ENCODE assay signal across 20 mouse cellular contexts in the genomic region with DNA sequence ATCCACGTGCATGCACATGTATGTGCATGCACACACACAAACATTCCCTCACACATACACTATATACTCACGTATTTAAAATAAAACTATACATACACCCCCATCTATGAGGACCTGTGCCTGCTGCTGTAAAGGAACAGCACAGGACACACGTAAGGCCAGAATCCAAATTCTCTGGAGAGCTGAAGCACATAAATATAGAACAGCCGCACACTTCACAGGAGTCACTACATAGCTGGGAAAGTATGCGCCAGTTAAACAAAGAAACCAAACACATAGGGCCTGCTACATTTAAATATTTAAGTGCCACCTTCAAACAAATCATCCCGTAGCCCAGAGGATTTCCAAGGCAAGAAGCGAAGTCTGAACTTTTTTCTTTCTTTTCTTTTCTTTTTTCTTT.
DNase-seq lines count a peak whose midpoint lies in the region; ATAC-seq and TF ChIP-seq lines count a peak whose summit lies in the region.
"Had no signal": no experiment of that assay in that cellular context is flagged by ENCODE, and none has a peak within 500 bp of the region (broad histone marks: within the 10 kb centered on the region; RNA-seq: fewer than 3 reads in every experiment).

No protein-coding gene starts in this region.

- no peak for TF ChIP-seq CTCF in brain, embryonic 14.5 days (IDR thresholded peaks at IDR 0.05; ENCODE audit: borderline replicate concordance, extremely low read depth, insufficient read depth, insufficient read length)
- no peak for TF ChIP-seq CTCF in small intestine, adult 2 months (IDR thresholded peaks at IDR 0.05; ENCODE audit: extremely low read depth, insufficient read length, insufficient replicate concordance, low read depth, low read length)

- no peaks in the 10 kb centered on the region for H3K9me3 ChIP-seq in heart, embryonic 11.5 days (replicated peaks; ENCODE audit: control insufficient read depth, low read length)
- H3K9me3 ChIP-seq: forebrain, embryonic 15.5 days; G1E; hindbrain, embryonic 10.5 days; limb, embryonic 10.5 days; midbrain, embryonic 15.5 days had no signal

- H3K4me3 ChIP-seq in heart, embryonic 11.5 days (ENCODE audit: low read depth, low read length): no peak overlapping the region
- no peak overlapping the region for H3K4me3 ChIP-seq in small intestine, adult 2 months (ENCODE audit: low read depth, low read length)
- H3K4me3 ChIP-seq: forebrain, embryonic 15.5 days; hindbrain, embryonic 10.5 days; limb, embryonic 10.5 days; liver, embryonic 12.5 days; midbrain, embryonic 15.5 days had no signal

- H3K36me3 ChIP-seq in heart, embryonic 11.5 days (ENCODE audit: control insufficient read depth, insufficient read depth, low read length): no peaks in the 10 kb centered on the region
- H3K36me3 ChIP-seq in small intestine, adult 2 months (ENCODE audit: control insufficient read depth, insufficient read depth, low read length): no peaks in the 10 kb centered on the region
- H3K36me3 ChIP-seq: forebrain, embryonic 15.5 days; G1E; hindbrain, embryonic 10.5 days; limb, embryonic 10.5 days; liver, embryonic 12.5 days; midbrain, embryonic 15.5 days had no signal

- intact Hi-C loops in left cerebral cortex, postnatal 14 days (cut with DNase I): no loop called here

- no peaks in the 10 kb centered on the region for H3K27me3 ChIP-seq in heart, embryonic 11.5 days (ENCODE audit: control insufficient read depth, insufficient read depth, low read length)
- H3K27me3 ChIP-seq in small intestine, adult 2 months (ENCODE audit: control insufficient read depth, insufficient read depth, low read length): no peaks in the 10 kb centered on the region
- H3K27me3 ChIP-seq: forebrain, embryonic 15.5 days; liver, embryonic 12.5 days; midbrain, embryonic 15.5 days had no signal

- WGBS in heart, embryonic 11.5 days (ENCODE audit: insufficient replicate concordance): 66% methylated on average over 7 of the region's 7 CpGs
- 78% methylated on average over 7 of the region's 7 CpGs for WGBS in small intestine, adult 2 months

- DNase-seq in heart, postnatal 4 days: no peak
- DNase-seq in left cerebral cortex, postnatal 14 days (ENCODE audit: low spot score in 2 of 2): peak; percentile 12 to 33
- no peak for DNase-seq in left cerebral cortex, adult 11 months (ENCODE audit: low spot score)
- DNase-seq in brain, embryonic 14.5 days (ENCODE audit: low read depth): peak; percentile 30
- no peak for DNase-seq in retina, postnatal 1 day
- DNase-seq: adrenal gland, adult 8-10 months; cerebellum, adult 8-10 months; gastrocnemius, postnatal 10 days; kidney, adult 11 months; kidney, postnatal 25 days; thymus, postnatal 14 days had no signal

- H3K27ac ChIP-seq in heart, embryonic 11.5 days (ENCODE audit: low read depth, low read length): peak overlapping the region; percentile 46; the same call in 1 of the 2 replicates
- H3K27ac ChIP-seq in small intestine, adult 2 months (ENCODE audit: insufficient read depth, low read depth, low read length): peak overlapping the region; percentile 47; the same call in 1 of the 2 replicates
- H3K27ac ChIP-seq: hindbrain, embryonic 10.5 days; liver, embryonic 12.5 days; macrophage had no signal

- H3K4me2 ChIP-seq in heart, embryonic 11.5 days: no peak overlapping the region
- H3K4me2 ChIP-seq: forebrain, embryonic 15.5 days; liver, embryonic 12.5 days; midbrain, embryonic 15.5 days had no signal

- no peak for ATAC-seq in heart, embryonic 11.5 days (replicated peaks; ENCODE audit: insufficient number of reproducible peaks, low FRiP score, low TSS enrichment)
- ATAC-seq: forebrain, embryonic 15.5 days; midbrain, embryonic 15.5 days had no signal

- TF ChIP-seq POLR2A in brain, embryonic 14.5 days (IDR thresholded peaks at IDR 0.05; ENCODE audit: borderline replicate concordance, extremely low read depth, insufficient read depth, insufficient read length, poor library complexity, severe bottlenecking): no peak
- no peak for TF ChIP-seq POLR2A in small intestine, adult 2 months (IDR thresholded peaks at IDR 0.05; ENCODE audit: low read depth, low read length)

- 0 out of 2 replicates have a peak, but pooled peaks cover 5% of the 10 kb centered on the region for H3K4me1 ChIP-seq in heart, embryonic 11.5 days (ENCODE audit: control insufficient read depth, insufficient read depth, low read length)
- H3K4me1 ChIP-seq in small intestine, adult 2 months (ENCODE audit: control insufficient read depth, insufficient read depth, insufficient read length, low read length): peaks cover 6% of the 10 kb centered on the region; the same call in 1 of the 2 replicates
- H3K4me1 ChIP-seq: midbrain, embryonic 15.5 days had no signal

- H3K9ac ChIP-seq in heart, embryonic 11.5 days (ENCODE audit: low read depth, low read length): no peak overlapping the region
- H3K9ac ChIP-seq: forebrain, embryonic 15.5 days; liver, embryonic 12.5 days; midbrain, embryonic 15.5 days had no signal

Comparison
In these comparisons a context has a peak if more than half of its experiments do, and no peak if none do; other contexts are left out.
1. DNase-seq: peak in left cerebral cortex, postnatal 14 days (2 of 2) and brain, embryonic 14.5 days (single experiment); none in heart, postnatal 4 days (single experiment), left cerebral cortex, adult 11 months (single experiment) and retina, postnatal 1 day (single experiment).